Mouse (Mus musculus) kidney, postnatal 0 days (tissue): ENCODE results near the gene Atp10a. TPM values are rescaled to one million over a fixed set of nuclear protein-coding genes. Genes with fewer than 3 reads are reported as not detected.

ENCODE experiments used
- ATAC-seq: fragments of 200-750 bp; cut with Nextera tagmentation; replicated peaks from 2 replicates; pipeline ENCODE4 v1.8.0; 2017; ENCODE audit warnings: low read depth, moderate number of reproducible peaks, moderate TSS enrichment, moderate library complexity; ENCODE audit not compliant: low FRiP score
- DNase-seq: peaks from one replicate; pipeline ENCODE4 v3.0.0-alpha.2; 2016; ENCODE audit warnings: low spot score
- H3K27ac ChIP-seq: fragments of 300-500 bp; sonication (generic); 2 replicates; pipeline ENCODE4 v1.5.1; 2014; ENCODE audit warnings: mild to moderate bottlenecking
- H3K27me3 ChIP-seq: fragments of 300-500 bp; sonication (generic); 2 replicates; pipeline ENCODE4 v1.6.1; 2014; ENCODE audit warnings: low read length, mixed read lengths; ENCODE audit not compliant: insufficient read depth
- H3K36me3 ChIP-seq: fragments of 300-500 bp; sonication (generic); 2 replicates; pipeline ENCODE4 v1.6.1; 2014; ENCODE audit warnings: low read length, mixed read lengths; ENCODE audit not compliant: insufficient read depth
- H3K4me1 ChIP-seq: fragments of 300-500 bp; sonication (generic); replicated peaks from 2 replicates; pipeline ENCODE4 v1.6.1; 2014; ENCODE audit warnings: antibody characterized with exemption, low read length, mixed read lengths; ENCODE audit not compliant: insufficient read depth
- H3K4me2 ChIP-seq: fragments of 300-500 bp; sonication (generic); 2 replicates; pipeline ENCODE4 v1.6.1; 2014; ENCODE audit warnings: mild to moderate bottlenecking, low read length, moderate library complexity, mixed read lengths
- H3K4me3 ChIP-seq: fragments of 300-500 bp; sonication (generic); replicated peaks from 2 replicates; pipeline ENCODE4 v1.5.1; 2014; ENCODE audit warnings: low read depth, low read length
- H3K9ac ChIP-seq: fragments of 300-500 bp; sonication (generic); 2 replicates; pipeline ENCODE4 v1.6.1; 2014; ENCODE audit warnings: low read depth, low read length
- H3K9me3 ChIP-seq: fragments of 300-500 bp; sonication (generic); replicated peaks from 2 replicates; pipeline ENCODE4 v1.6.1; 2016; ENCODE audit warnings: low read length, inconsistent platforms, mixed read lengths
- CTCF ChIP-seq: IDR thresholded peaks from 2 replicates; pipeline ENCODE4 v1.5.1; 2016; ENCODE audit warnings: antibody characterized with exemption, low read depth, mild to moderate bottlenecking, moderate library complexity
- WGBS: fragments of 180-500 bp; shearing (Covaris S2); extraction: QIAGEN DNeasy Blood & Tissue Kit; methylation state at CpG from one replicate; pipeline ENCODE4 v1.1.7; 2014; 5-methylcytosine and 5-hydroxymethylcytosine counted together
- polyA plus RNA-seq: library from polyadenylated mRNA; unstranded; fragments of >200 nt; fragmentation: Nextera tagmentation; extraction: Ambion mirVana; gene quantifications from 2 replicates; pipeline ENCODE4 v1.2.1, GENCODE M21; 2015

The Atp10a gene
- polyA plus RNA-seq, 1 experiment from 2014 or later, result 2.3 TPM

DNA sequence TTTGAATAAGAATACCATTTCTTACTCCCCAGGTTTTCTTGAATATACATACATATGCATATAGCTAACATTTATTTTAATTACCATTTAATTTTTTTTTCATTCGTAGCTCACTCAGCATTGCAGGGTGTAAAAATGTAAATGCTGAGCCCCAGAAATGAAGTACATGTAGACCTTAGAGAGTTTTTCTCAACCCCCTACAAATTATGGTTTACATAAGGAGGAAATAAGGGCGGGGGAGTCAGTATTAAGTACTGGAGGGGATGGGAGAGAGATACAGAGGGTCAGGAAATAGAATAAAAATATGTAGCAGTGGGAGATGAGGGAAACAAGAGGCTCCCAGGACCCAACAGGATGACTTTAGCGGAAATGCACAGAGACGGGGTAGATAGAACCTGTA, 188.5 kb downstream of the Atp10a start:
- H3K9me3 ChIP-seq, result no peaks in the 10 kb centered on the region
- DNase-seq, result no peak
- no peak for ATAC-seq
- H3K27ac ChIP-seq, result peak overlapping the region; percentile 73
- no peak overlapping the region for H3K4me3 ChIP-seq
- H3K4me1 ChIP-seq, result peaks cover 2% of the 10 kb centered on the region; the same call in 1 of the 2 replicates
- no peak for TF ChIP-seq CTCF
- no peak overlapping the region for H3K9ac ChIP-seq
- no peaks in the 10 kb centered on the region for H3K27me3 ChIP-seq
- H3K4me2 ChIP-seq, result peak overlapping the region; percentile 44
- H3K36me3 ChIP-seq, result no peaks in the 10 kb centered on the region
- WGBS, result 41% methylated on average over 4 of the region's 4 CpGs

DNA sequence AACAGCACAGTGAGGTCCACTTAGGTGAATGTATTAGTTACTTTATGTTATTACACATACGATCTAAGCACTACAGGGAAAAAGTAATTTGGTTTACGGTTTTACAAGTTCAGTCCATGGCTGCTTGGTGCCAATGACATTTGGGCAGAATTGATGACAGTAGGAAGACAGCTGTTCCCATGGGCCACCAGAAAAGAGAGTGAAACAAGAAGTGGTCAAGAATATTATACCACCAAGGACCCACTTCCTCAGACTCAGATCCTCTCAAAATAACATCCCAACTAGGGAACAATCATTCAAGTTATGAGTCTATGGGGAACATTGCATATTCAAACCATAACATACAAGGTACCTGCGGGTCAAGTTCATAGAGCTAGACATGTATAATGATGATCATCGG, 203.0 kb downstream of the Atp10a start:
- H3K9me3 ChIP-seq, result no peaks in the 10 kb centered on the region
- no peak overlapping the region for H3K4me2 ChIP-seq
- no peak for TF ChIP-seq CTCF
- no peak overlapping the region for H3K9ac ChIP-seq
- no peaks in the 10 kb centered on the region for H3K27me3 ChIP-seq
- ATAC-seq (no peak), DNase-seq (no peak)
- WGBS, result 87% methylated on average over 4 of the region's 4 CpGs
- H3K36me3 ChIP-seq, result no peaks in the 10 kb centered on the region
- no peaks in the 10 kb centered on the region for H3K4me1 ChIP-seq
- H3K27ac ChIP-seq, result no peak overlapping the region
- H3K4me3 ChIP-seq, result no peak overlapping the region

DNA sequence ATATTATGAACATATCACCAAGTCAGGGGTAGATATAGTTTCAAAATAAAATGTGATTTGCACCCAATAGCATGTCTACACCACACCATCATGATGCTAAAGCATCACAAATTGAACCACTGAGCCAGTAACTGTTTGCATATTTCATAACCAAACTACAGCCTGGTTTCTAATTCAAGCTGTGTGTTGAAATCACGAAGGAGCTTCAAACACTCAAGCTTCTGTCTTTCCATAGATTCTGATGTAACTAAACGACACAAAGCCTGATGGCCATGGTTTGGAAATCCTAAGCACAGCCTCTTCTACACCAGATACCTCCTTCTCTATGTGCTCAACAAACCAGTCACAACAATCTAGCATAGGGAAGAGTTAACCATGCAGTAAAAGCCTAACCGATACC, 207.2 kb downstream of the Atp10a start:
- 85% methylated on average over 3 of the region's 3 CpGs for WGBS
- H3K27me3 ChIP-seq, result no peaks in the 10 kb centered on the region
- H3K36me3 ChIP-seq, result no peaks in the 10 kb centered on the region
- H3K9me3 ChIP-seq, result no peaks in the 10 kb centered on the region
- no peak for TF ChIP-seq CTCF
- H3K4me1 ChIP-seq, result no peaks in the 10 kb centered on the region
- no peak overlapping the region for H3K27ac ChIP-seq
- no peak for DNase-seq
- H3K4me2 ChIP-seq, result no peak overlapping the region
- H3K4me3 ChIP-seq, result no peak overlapping the region
- no peak overlapping the region for H3K9ac ChIP-seq
- no peak for ATAC-seq

DNA sequence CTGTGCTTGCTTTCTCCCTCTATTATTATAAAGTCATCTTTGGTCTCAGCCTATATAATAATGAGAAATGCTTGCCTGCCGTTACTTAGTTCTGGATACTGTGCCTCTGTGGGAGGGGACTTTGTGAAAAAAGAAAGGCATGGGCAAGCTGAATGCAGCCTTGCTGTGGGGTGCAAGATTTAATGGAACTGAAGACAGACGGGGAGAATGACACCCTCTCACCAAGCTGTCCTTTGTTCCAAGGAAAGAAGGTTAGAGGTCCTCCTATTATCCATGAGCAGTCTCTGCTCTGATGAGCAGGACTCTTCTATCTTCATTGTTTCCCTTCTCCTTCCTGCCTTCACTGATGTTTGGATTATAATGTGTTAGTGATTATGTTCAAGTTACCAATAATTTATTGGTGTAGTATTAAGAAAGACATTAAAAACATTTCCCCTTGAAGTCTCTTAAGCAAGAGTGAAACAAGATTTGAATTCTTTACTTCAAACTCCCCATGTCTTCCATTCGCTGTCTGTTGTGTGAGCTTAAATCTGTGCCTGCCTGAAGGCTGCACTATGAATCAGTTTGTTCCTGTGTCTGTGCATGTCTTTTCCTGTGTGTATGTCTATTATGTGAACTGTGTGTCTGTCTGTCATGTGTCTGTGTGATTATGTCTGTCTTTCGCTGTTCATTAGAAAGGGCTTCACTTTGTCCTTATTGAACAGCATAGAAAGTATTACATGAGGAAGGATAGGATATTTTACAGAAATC, 211.1 kb downstream of the Atp10a start:
- DNase-seq (no peak), ATAC-seq (no peak)
- no peak overlapping the region for H3K9ac ChIP-seq
- H3K4me2 ChIP-seq, result no peak overlapping the region
- 67% methylated on average over 4 of the region's 4 CpGs for WGBS
- H3K27me3 ChIP-seq, result no peaks in the 10 kb centered on the region
- no peaks in the 10 kb centered on the region for H3K4me1 ChIP-seq
- H3K4me3 ChIP-seq, result no peak overlapping the region
- no peaks in the 10 kb centered on the region for H3K36me3 ChIP-seq
- TF ChIP-seq CTCF, result no peak
- H3K9me3 ChIP-seq, result no peaks in the 10 kb centered on the region
- no peak overlapping the region for H3K27ac ChIP-seq

DNA sequence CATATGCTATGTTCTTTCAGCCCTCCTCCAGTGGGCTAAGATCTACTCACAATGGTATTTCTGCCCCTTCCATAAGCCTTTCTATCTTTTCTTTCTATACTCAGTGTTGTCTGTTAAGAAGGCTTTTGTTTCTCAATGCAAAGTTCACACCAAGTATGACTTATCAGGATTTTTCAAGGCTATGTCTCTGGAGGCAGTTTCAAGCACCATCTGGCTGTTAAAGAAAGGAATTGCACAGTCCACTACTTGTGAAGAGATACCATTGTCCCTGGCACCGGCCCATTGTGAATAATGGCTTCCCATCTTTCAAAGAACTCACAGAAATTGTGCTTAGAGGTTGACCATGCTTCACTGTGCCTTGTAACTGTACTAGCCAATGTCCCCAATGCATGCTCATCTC, 214.7 kb downstream of the Atp10a start:
- peak; percentile 25 for DNase-seq
- TF ChIP-seq CTCF, result peak; percentile 62
- no peak for ATAC-seq

DNA sequence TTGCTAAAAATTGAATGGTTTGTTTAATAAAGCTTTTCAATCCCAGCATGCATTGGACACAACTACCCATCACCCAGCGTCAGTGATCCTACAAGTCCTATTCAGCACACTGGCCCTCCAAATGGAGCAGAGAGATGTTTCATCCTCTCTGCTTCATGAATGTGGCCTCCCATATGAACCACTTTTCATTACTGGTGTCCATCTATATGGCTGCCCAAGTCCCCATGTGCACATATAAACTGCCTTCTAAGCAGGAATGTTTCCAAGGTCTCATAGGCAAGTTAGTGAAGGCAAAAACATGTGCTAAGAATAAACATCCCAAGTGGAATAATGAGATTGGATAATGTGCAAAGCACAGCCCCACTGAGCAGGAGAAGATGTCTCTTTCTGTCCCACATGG, 217.7 kb downstream of the Atp10a start:
- H3K9ac ChIP-seq, result no peak overlapping the region
- TF ChIP-seq CTCF, result no peak
- no peaks in the 10 kb centered on the region for H3K9me3 ChIP-seq
- no peak for ATAC-seq
- no peak overlapping the region for H3K4me3 ChIP-seq
- H3K4me2 ChIP-seq, result no peak overlapping the region
- H3K27ac ChIP-seq, result no peak overlapping the region
- no peaks in the 10 kb centered on the region for H3K27me3 ChIP-seq
- no peak for DNase-seq
- no peaks in the 10 kb centered on the region for H3K36me3 ChIP-seq
- H3K4me1 ChIP-seq, result no peaks in the 10 kb centered on the region
- WGBS, result 92% methylated on average over 1 of the region's 1 CpGs

More for the DNA sequence above, 214.7 kb downstream of the Atp10a start:
- Histone ChIP-seq H3K4me2 (no peak overlapping the region), H3K4me3 (no peak overlapping the region), H3K9me3 (no peaks in the 10 kb centered on the region), H3K27me3 (no peaks in the 10 kb centered on the region), H3K9ac (no peak overlapping the region), H3K27ac (no peak overlapping the region), H3K36me3 (no peaks in the 10 kb centered on the region), H3K4me1 (no peaks in the 10 kb centered on the region)
- 77% methylated on average over 1 of the region's 1 CpGs for WGBS
